Mouse (Mus musculus) heart, adult 2 months (tissue): ENCODE data around the gene Daam2. TPM values are rescaled to one million over a fixed set of nuclear protein-coding genes. Genes with fewer than 3 reads are reported as not detected.

Experiments
- DNase-seq, 2 experiments: peaks; one replicate each; pipeline ENCODE4 v3.0.0; 2021
- H3K27ac ChIP-seq: fragments of 200-600 bp; 2 replicates; pipeline ENCODE4 v1.8.1; 2022
- H3K27me3 ChIP-seq: fragments of 200-500 bp; 2 replicates; pipeline ENCODE4 v1.6.1; 2012; ENCODE audit warnings: mild to moderate bottlenecking, low read length, inconsistent platforms, mixed read lengths; ENCODE audit not compliant: control insufficient read depth, insufficient read depth
- H3K36me3 ChIP-seq: fragments of 200-500 bp; 2 replicates; pipeline ENCODE4 v1.6.1; 2012; ENCODE audit warnings: low read length, inconsistent platforms; ENCODE audit not compliant: control insufficient read depth, insufficient read depth
- H3K4me1 ChIP-seq: fragments of 200-500 bp; 2 replicates; pipeline ENCODE4 v1.6.1; 2011; ENCODE audit warnings: low read length; ENCODE audit not compliant: control insufficient read depth, insufficient read depth
- H3K4me3 ChIP-seq: fragments of 200-600 bp; 2 replicates; pipeline ENCODE4 v1.8.1; 2022
- H3K79me2 ChIP-seq: fragments of 200-500 bp; replicated peaks from 2 replicates; pipeline ENCODE4 v1.6.1; 2012; ENCODE audit warnings: mild to moderate bottlenecking, inconsistent platforms, low read length, moderate library complexity, mixed read lengths; ENCODE audit not compliant: control insufficient read depth, insufficient read depth
- H3K9ac ChIP-seq: fragments of 200-500 bp; 2 replicates; pipeline ENCODE4 v1.6.1; 2012; ENCODE audit warnings: low read depth, mild to moderate bottlenecking, control low read depth, inconsistent platforms, low read length, mixed read lengths
- CTCF ChIP-seq: fragments of 200-600 bp; IDR thresholded peaks from 2 replicates; pipeline ENCODE4 v1.8.1; 2022; ENCODE audit warnings: antibody characterized with exemption, mild to moderate bottlenecking, moderate library complexity
- EP300 ChIP-seq: fragments of 200-500 bp; IDR thresholded peaks from 2 replicates; pipeline ENCODE4 v1.6.1; 2011; ENCODE audit warnings: low read depth, low read length, control low read depth; ENCODE audit not compliant: insufficient read depth
- POLR2A ChIP-seq: fragments of 200-500 bp; IDR thresholded peaks from 2 replicates; pipeline ENCODE4 v1.6.1; 2011; ENCODE audit warnings: mild to moderate bottlenecking, low read depth, low read length, control low read depth; ENCODE audit not compliant: insufficient read depth
- WGBS: fragments of 180-500 bp; shearing (Covaris S2); methylation state at CpG from one replicate; pipeline ENCODE4 v1.1.7; 2018; 5-methylcytosine and 5-hydroxymethylcytosine counted together
- intact Hi-C: fragments of 180-260 bp; cut with DNase I; formaldehyde crosslinking; loops from one replicate; pipeline ENCODE4 v1.15.1; 2025
- polyA plus RNA-seq: library from polyadenylated mRNA; depleted of rRNA; stranded (reverse); fragments of >200 nt; gene quantifications from 2 replicates; pipeline ENCODE4 v1.2.3, GENCODE M21; 2012
- total RNA-seq, 2 experiments: library from RNA; stranded (reverse); gene quantifications; 2 replicates each; pipeline ENCODE4 v1.2.3; 2021

Gene Daam2
- total and polyA plus RNA-seq, 3 experiments = 4.0 to 8.8 (median 6.4) TPM

- Histone ChIP-seq H3K9ac (no peak overlapping the region), H3K27me3 (no peaks in the 10 kb centered on the region), H3K4me3 (no peak overlapping the region), H3K4me1 (peaks cover 9% of the 10 kb centered on the region), H3K36me3 (no peaks in the 10 kb centered on the region), H3K27ac (peak overlapping the region; percentile 17; the same call in 1 of the 2 replicates), H3K79me2 (no peaks in the 10 kb centered on the region)
- intact Hi-C loops = no loop called here
- TF ChIP-seq EP300 (no peak), POLR2A (no peak), CTCF (no peak)
- 90% methylated on average over 3 of the region's 3 CpGs for WGBS
- no peak for DNase-seq
These were observed 49.0 kb downstream of the Daam2 start for GRCm38 (mm10) chr17:49515141-49515540.

- WGBS = 24% methylated on average over 5 of the region's 5 CpGs
- TF ChIP-seq CTCF = no peak
- TF ChIP-seq EP300 = no peak
- no peak for TF ChIP-seq POLR2A
- Histone ChIP-seq H3K4me3 (no peak overlapping the region), H3K4me1 (peaks cover 8% of the 10 kb centered on the region), H3K27me3 (no peaks in the 10 kb centered on the region), H3K36me3 (no peaks in the 10 kb centered on the region), H3K9ac (no peak overlapping the region), H3K79me2 (no peaks in the 10 kb centered on the region), H3K27ac (no peak overlapping the region)
- intact Hi-C loops = no loop called here
- DNase-seq = peak in 1 of 2 experiments; percentile 20
These were observed 51.5 kb downstream of the Daam2 start for GRCm38 (mm10) chr17:49512671-49513085.

- intact Hi-C loops = no loop called here
- WGBS = 83% methylated on average over 16 of the region's 16 CpGs
- Histone ChIP-seq H3K79me2 (no peaks in the 10 kb centered on the region), H3K27me3 (no peaks in the 10 kb centered on the region), H3K27ac (no peak overlapping the region), H3K4me1 (peaks cover 2% of the 10 kb centered on the region), H3K9ac (no peak overlapping the region), H3K4me3 (no peak overlapping the region), H3K36me3 (no peaks in the 10 kb centered on the region)
- no peak for DNase-seq
- no peak for TF ChIP-seq EP300
- TF ChIP-seq POLR2A = no peak
- TF ChIP-seq CTCF = no peak
These were observed 54.7 kb downstream of the Daam2 start for GRCm38 (mm10) chr17:49509431-49509830.

- Histone ChIP-seq H3K27ac (no peak overlapping the region; the same call in 1 of the 2 replicates), H3K4me1 (no peaks in the 10 kb centered on the region), H3K9ac (no peak overlapping the region), H3K79me2 (no peaks in the 10 kb centered on the region), H3K4me3 (no peak overlapping the region), H3K36me3 (no peaks in the 10 kb centered on the region), H3K27me3 (no peaks in the 10 kb centered on the region)
- peak in 1 of 2 experiments; percentile 24 for DNase-seq
- TF ChIP-seq EP300 (no peak), CTCF (peak; percentile 21; the same call in 1 of the 2 replicates)
- intact Hi-C loops = no loop called here
- WGBS = 55% methylated on average over 6 of the region's 6 CpGs
These were observed 60.8 kb downstream of the Daam2 start for GRCm38 (mm10) chr17:49503246-49503900.

GRCm38 (mm10) chr17:49500234-49500633, 63.9 kb downstream of the Daam2 start:
- intact Hi-C loops = no loop called here
- H3K79me2 ChIP-seq = no peaks in the 10 kb centered on the region
- DNase-seq = no peak
- no peaks in the 10 kb centered on the region for H3K4me1 ChIP-seq
- no peak for TF ChIP-seq EP300
- TF ChIP-seq POLR2A = no peak
- TF ChIP-seq CTCF = no peak
- no peaks in the 10 kb centered on the region for H3K27me3 ChIP-seq
- WGBS = 20% methylated on average over 2 of the region's 2 CpGs
- no peaks in the 10 kb centered on the region for H3K36me3 ChIP-seq
- H3K27ac ChIP-seq = no peak overlapping the region
- H3K4me3 ChIP-seq = no peak overlapping the region
- no peak overlapping the region for H3K9ac ChIP-seq

GRCm38 (mm10) chr17:49499635-49500034, 64.5 kb downstream of the Daam2 start:
- Histone ChIP-seq H3K4me1 (no peaks in the 10 kb centered on the region), H3K79me2 (no peaks in the 10 kb centered on the region), H3K36me3 (no peaks in the 10 kb centered on the region), H3K9ac (no peak overlapping the region), H3K4me3 (no peak overlapping the region), H3K27me3 (no peaks in the 10 kb centered on the region), H3K27ac (no peak overlapping the region)
- no peak for DNase-seq
- TF ChIP-seq POLR2A = no peak
- TF ChIP-seq EP300 = no peak
- TF ChIP-seq CTCF = no peak
- WGBS = 87% methylated on average over 2 of the region's 2 CpGs
- intact Hi-C loops = no loop called here
